Mouse (Mus musculus) layer of hippocampus, adult 9-10 months (tissue): ENCODE data around the gene Cib4.

Experiments used
- DNase-seq: peaks from one replicate; pipeline ENCODE4 v3.0.0; 2022; ENCODE audit warnings: low spot score

The Cib4 gene

DNA sequence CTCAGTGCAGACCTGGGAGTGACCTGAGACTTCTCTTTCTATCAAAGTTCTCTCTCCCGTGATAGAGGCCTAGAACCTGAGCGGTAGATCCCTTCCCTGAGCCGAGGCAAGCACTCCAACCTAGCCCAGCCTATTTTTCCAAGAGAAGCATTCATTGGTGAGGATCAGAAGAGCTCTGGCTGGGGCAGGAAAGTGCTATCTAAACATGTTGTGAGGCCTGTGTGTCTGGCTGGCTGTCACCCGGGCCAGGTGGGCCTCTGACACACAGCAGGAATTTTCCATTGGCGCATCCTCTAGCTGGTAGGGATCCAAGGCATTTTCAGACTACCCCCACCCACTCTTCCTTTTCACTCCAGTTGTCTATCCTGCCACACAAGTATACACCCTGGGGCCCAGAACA, 26.2 kb upstream of the Cib4 start:
- DNase-seq, result no peak

- DNase-seq, result no peak
Measured at GRCm38 (mm10) chr5:30568479-30568878, 22.8 kb upstream of the Cib4 start.

- DNase-seq, result no peak
Measured at GRCm38 (mm10) chr5:30559986-30560493, 14.4 kb upstream of the Cib4 start.

- DNase-seq, result no peak
Measured at GRCm38 (mm10) chr5:30559421-30559820, 13.8 kb upstream of the Cib4 start.

- no peak for DNase-seq
Measured at GRCm38 (mm10) chr5:30556284-30556683, 10.6 kb upstream of the Cib4 start.

DNA sequence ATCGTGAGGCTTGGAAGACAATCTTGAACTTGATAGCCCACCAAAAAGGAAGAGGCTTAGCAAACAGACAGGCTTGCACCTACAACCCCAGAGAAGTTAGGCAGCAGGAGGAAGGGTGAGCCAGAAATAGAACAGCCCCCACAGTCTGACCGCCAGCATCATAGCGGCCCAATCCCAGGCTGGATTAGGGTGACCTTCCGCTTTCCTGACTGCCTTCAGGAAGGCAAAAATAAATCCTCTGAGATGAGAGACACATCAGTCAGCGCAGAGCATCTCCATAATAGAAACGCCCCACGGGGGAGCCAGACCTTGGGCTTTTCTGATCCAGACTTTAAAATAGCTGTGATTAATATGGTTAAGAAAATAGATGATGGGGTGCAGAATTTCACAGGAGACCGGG, 9.3 kb upstream of the Cib4 start:
- no peak for DNase-seq

DNA sequence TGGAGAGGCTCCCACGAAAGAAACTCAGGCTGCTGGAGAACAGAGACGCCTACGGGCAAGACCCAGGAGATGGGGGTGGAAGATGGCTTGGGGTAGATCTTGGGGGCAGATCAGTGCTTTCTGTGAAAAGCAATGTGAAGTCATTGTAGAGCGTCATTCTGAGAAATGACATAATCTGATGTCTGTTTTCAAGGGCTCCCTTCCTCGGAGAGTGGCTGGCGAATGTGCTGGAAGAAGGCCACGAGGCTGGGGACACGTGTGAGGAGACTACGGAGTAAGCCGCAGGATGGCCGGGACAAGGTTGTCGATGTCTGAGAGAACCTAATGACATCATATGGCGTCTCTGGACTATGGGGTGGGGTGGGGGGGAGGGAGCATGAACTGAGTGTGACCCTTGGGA, 8.3 kb upstream of the Cib4 start:
- no peak for DNase-seq

GRCm38 (mm10) chr5:30552006-30552405, 6.4 kb upstream of the Cib4 start:
- no peak for DNase-seq

DNA sequence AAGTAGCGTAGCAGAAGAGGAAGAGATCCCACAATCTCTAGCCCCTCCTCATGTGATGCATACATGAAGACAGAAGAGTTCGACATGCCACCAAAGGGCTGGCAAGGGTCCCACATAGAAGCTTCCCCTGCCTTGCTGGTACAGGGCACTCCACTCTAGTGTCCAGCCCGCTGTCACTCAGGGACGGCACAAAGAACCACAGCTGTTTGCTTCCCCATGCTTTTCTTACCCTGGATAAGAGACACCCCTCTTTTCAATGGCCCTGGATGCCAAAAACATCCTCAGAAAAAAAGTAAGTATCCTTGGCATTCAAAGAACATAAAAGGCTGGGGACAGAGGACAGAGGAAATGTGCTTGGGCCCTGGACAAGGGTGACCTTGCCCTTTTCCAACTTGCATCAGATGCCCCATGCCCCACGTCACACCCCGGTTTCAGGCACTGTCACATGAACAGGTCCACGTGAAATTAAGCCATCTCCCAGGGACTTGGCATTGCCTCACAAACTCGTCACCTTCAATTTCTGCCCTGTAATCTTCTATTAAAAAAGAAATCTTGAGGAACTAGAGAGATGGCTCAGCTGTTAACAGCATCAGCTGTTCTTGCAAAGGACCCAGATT, 5.5 kb upstream of the Cib4 start:
- no peak for DNase-seq

DNA sequence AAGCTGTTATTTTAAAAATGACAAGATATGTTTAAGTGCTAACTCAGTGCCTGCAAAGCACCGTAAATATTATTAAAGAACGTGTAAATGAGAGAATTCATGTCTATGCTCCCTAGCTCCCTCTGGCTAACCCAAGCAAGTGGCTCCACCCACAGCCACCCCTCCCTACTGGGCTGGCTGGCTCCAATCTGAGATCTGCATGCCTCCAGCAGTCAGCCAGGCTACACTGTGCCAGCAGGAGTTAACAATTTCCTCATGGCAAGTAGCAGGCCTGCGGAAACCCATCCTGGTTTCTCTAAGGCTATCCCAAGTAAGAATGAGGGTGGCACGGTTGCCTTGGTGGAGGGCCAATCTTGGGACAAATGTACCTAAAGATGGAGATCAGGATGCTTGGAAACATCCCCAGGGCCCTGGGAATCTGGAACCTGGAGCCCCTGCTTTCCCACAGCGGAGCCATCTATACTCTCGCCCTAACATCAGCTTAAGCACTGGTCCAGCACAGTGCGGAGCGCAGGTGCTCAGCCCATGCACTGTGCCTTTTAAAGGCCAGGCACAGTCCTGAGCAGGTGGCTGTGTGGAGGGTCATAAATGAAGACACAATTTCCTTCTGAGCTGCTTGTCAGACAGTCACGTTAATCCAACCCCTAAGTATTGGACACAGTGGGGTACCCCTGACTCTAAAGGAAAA, 4.8 kb upstream of the Cib4 start:
- DNase-seq, result no peak

DNA sequence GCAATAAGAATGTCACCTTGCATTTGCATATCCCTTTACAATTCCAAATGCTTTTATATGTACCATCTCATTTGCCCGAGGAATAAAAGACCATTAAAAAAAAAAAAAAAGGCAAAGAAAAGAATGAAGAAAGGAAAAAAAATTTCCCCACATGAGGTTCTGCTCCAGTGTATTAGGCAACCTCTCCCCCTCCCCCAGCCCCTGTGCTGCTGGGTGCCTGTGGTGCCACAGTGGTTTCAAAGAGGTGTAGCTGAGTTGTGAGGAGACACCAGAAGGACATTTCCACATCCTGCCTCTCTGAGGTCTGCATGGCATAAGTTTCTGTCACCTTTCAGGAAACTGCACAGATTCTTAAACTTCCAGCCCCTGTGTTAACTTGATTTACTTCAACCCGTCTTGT, 3.0 kb upstream of the Cib4 start:
- DNase-seq, result no peak

- DNase-seq, result no peak
Measured at GRCm38 (mm10) chr5:30536051-30536570, 9.5 kb downstream of the Cib4 start.

DNA sequence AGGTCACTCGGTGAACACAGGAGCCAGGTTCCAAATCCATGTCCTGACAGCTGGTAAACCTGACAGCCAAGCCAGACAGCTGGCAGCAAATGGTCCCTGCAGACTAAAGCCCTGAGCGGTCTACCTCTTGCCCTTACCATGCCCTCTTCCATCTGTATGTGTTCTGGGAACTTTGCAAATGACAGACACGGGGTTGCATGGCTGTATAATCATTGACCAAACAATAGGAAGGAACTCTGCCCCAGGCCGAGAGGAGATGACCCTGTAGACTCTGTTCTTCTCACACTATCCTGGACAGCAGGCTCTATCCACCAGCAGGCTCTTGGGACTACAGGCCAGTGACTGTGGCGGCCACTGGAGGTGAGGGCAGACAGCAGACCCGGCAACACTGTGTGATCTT, 11.0 kb downstream of the Cib4 start:
- no peak for DNase-seq

DNA sequence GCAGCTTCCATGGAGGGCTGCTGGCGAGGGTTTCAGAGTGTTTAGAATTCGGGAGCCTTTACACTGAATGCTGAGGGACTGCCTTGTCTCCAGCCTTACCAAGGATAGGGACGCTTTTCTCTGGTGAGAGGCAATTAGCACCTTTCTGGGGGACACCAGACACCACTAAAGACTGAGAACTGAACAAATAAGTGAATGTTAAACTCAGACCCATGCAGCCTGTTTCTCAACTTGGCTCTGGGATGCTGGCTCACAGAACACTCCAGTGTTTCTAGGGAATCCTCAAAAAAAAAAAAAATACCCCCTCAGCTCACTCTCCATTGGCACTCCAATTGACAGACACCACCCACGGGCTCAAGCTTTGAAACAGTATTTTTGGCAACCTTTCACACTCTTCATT, 16.7 kb downstream of the Cib4 start:
- DNase-seq, result no peak

GRCm38 (mm10) chr5:30527129-30527528, 18.5 kb downstream of the Cib4 start:
- DNase-seq, result no peak

GRCm38 (mm10) chr5:30525920-30526836, 19.5 kb downstream of the Cib4 start:
- no peak for DNase-seq

DNA sequence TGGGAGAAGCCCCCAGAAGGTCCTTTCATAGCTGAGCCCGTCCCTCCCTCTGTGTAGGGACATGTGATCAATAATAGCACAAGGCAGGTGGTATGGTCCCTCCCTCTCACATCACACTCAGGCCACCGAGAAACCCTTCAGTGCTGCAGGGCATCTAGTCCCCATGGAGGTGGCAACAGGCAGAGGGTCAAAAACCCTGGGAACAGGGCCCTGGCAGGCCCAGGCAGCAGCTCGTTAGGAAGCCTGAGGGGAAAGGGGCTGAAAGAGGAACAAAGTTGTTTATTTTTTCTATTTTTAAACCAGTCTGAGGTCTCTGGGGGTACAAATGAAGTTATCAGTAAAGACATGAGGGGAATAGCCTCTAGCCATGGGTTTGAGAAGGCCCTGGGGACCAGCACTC, 21.4 kb downstream of the Cib4 start:
- no peak for DNase-seq

DNA sequence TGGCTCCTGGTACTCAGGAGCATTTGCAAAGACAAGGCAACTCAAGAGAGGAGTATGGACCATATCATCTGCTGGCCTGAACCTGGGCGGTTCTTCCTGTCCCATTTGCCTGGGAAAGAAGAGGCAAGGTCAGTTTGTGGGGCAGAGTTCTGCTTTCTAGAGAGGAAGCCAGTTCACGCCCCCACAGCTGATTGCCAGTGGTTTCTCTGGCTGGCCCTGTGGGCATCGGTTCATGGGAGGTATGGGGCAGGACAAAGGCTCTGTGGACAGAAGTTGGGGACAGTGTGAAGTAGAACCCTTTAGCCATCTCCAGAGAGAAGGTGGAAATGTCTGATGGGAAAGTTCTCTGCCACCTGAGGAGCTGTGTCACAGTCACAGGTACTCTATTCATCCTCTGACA, 22.5 kb downstream of the Cib4 start:
- DNase-seq, result no peak

GRCm38 (mm10) chr5:30522406-30522805, 23.2 kb downstream of the Cib4 start:
- no peak for DNase-seq

GRCm38 (mm10) chr5:30520214-30520732, 25.4 kb downstream of the Cib4 start:
- DNase-seq, result no peak

- DNase-seq, result no peak
Measured at GRCm38 (mm10) chr5:30519494-30519893, 26.1 kb downstream of the Cib4 start.

DNA sequence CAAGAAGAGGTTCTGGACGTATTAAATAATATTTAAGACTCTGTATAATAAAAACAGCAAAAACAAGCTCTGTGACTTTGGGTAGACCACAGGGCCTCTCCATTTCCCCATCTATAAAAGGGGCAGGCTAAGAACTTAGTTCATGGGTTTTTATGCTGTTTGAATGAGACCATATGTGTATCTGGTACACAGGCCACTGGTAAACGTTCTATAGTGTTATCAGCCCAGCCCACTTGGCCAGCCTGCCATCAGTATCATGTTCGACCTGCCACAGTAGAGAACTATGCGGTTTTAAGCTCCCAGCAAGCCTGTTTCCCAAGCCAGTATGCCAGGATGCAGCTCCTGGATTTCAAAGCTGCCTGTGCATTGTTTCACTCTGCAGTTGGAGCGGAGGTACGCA, 27.1 kb downstream of the Cib4 start:
- DNase-seq, result no peak
